Mouse (Mus musculus) CH12.LX (cell line): ENCODE data around the gene Pex7.

Experiments used
- CTCF ChIP-seq, 2 experiments: IDR thresholded peaks in 1 of 2; conservative IDR thresholded peaks in 1 of 2; 2 replicates each; pipeline ENCODE4 v1.5.1; 2011 to 2012; ENCODE audit warnings: low read depth in 2 of 2, low read length in 2 of 2, improper control_type of control experiment in 1 of 2, inconsistent platforms in 1 of 2, mild to moderate bottlenecking in 1 of 2, moderate library complexity in 1 of 2
- ETS1 ChIP-seq: conservative IDR thresholded peaks from 2 replicates; pipeline ENCODE4 v1.6.1; 2012; ENCODE audit warnings: low read depth, mild to moderate bottlenecking, inconsistent platforms, low read length, improper control_type of control experiment, moderate library complexity
- MAZ ChIP-seq: IDR thresholded peaks from 2 replicates; pipeline ENCODE4 v1.6.1; 2012; ENCODE audit warnings: low read depth, mild to moderate bottlenecking, inconsistent platforms, low read length, improper control_type of control experiment, moderate library complexity
- MYC ChIP-seq: IDR thresholded peaks from 2 replicates; pipeline ENCODE4 v1.6.1; 2011; ENCODE audit warnings: low read depth, mild to moderate bottlenecking, improper control_type of control experiment, low read length
- POLR2A ChIP-seq: IDR thresholded peaks from 2 replicates; pipeline ENCODE4 v1.6.1; 2011; ENCODE audit warnings: low read depth, mild to moderate bottlenecking, improper control_type of control experiment, low read length
- RAD21 ChIP-seq: IDR thresholded peaks from 2 replicates; pipeline ENCODE4 v1.6.1; 2011; ENCODE audit warnings: low read depth, mild to moderate bottlenecking, low read length, improper control_type of control experiment, moderate library complexity
- TCF12 ChIP-seq: IDR thresholded peaks from 2 replicates; pipeline ENCODE4 v1.6.1; 2014; ENCODE audit warnings: low read depth, mild to moderate bottlenecking, inconsistent platforms, low read length, improper control_type of control experiment
- USF1 ChIP-seq: IDR thresholded peaks from 2 replicates; pipeline ENCODE4 v1.6.1; 2014; ENCODE audit warnings: low read depth, mild to moderate bottlenecking, inconsistent platforms, low read length, improper control_type of control experiment

GRCm38 (mm10) chr10:19820986-19821385, 86.5 kb downstream of the Pex7 start:
- no peak for TF ChIP-seq CTCF (conservative IDR thresholded peaks at IDR 0.05 in 1 of 2, IDR thresholded peaks at IDR 0.05 in 1 of 2; ENCODE audit: low read depth in 2 of 2, low read length in 2 of 2)
- no peak for TF ChIP-seq POLR2A
- TF ChIP-seq ETS1, result no peak
- TF ChIP-seq USF1, result no peak
- no peak for TF ChIP-seq MAZ
- TF ChIP-seq RAD21, result no peak
- TF ChIP-seq MYC, result no peak
- TF ChIP-seq TCF12, result no peak
